Mouse (Mus musculus): ENCODE results near the gene Mvb12b.
"Not testable (repeated sequence)": the region's sequence is repeated elsewhere in the genome, so short reads cannot be mapped to it uniquely, and the experiment has no call there.

DNA sequence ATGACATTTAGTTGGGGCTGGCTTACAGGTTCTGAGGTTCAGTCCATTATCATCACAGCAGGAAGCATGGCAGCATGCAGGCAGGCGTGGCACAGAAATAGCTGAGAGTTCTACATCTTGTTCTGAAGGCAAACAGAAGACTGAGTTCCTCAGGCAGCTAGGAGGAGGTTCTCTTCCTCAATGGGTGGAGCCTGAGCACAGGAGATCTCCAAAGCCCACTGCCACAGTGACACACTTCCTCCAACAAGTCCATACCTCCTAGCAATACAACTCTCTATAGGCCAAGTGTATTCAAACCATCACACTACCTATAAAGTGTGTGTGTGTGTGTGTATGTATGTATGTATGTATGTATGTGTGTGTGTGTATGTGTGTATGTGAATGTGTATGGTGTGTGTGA is 25.9 kb upstream of the Mvb12b start:
- not testable (repeated sequence) for TF ChIP-seq CTCF (IDR thresholded peaks at IDR 0.05; ENCODE audit: insufficient read depth, low read length); POLR2A (IDR thresholded peaks at IDR 0.05; ENCODE audit: borderline replicate concordance, extremely low read depth, low read depth, low read length)
